Mouse (Mus musculus) ES-E14 (cell line): ENCODE results near the gene Lrp1.

ENCODE experiments used
- CHD2 ChIP-seq: IDR thresholded peaks from 2 replicates; pipeline ENCODE4 v1.6.1; 2014; ENCODE audit warnings: mild to moderate bottlenecking, low read depth, low read length, inconsistent platforms
- MAFK ChIP-seq: IDR thresholded peaks from 2 replicates; pipeline ENCODE4 v1.6.1; 2014; ENCODE audit warnings: mild to moderate bottlenecking, low read depth, low read length, inconsistent platforms; ENCODE audit not compliant: insufficient read depth

GRCm38 (mm10) chr10:127620406-127621190, at the start of gene Lrp1:
- TF ChIP-seq MAFK (no peak), CHD2 (no peak)
